Mouse (Mus musculus): ENCODE measurements around the gene Fam19a1. TPM values are rescaled to one million over a fixed set of nuclear protein-coding genes. Genes with fewer than 3 reads are reported as not detected.

Gene Fam19a1
- polyA plus RNA-seq, 1 experiment from 2014 or later, result 0.05 TPM

DNA sequence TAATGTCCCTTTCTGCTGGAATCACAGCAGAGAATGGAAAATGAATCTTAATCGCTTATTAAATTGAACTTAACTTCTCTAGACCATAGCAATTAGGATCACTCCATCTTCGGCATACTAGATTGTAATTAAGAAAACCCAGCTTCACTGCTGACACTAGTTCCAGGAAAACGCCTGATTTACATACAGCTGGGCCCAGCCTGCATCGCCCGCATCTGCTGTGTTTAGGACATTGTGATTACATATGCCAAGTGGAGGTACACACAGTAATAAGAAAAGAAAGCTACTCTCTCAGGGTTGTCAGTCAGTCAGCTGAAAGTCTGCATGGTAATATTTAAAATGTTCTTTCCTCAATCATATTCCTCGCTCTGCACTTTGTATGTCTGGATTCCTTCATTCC, 518.6 kb downstream of the Fam19a1 start:
- ATAC-seq, result no peak
- Histone ChIP-seq H3K27me3 (replicated peaks) (no peaks in the 10 kb centered on the region), H3K9ac (no peak overlapping the region), H3K4me2 (no peak overlapping the region), H3K4me1 (no peaks in the 10 kb centered on the region), H3K27ac (no peak overlapping the region), H3K9me3 (replicated peaks) (no peaks in the 10 kb centered on the region), H3K4me3 (no peak overlapping the region), H3K36me3 (no peaks in the 10 kb centered on the region)
- whole genome bisulfite sequencing (ENCODE audit: insufficient replicate concordance), result 69% methylated on average over 6 of the region's 6 CpGs

DNA sequence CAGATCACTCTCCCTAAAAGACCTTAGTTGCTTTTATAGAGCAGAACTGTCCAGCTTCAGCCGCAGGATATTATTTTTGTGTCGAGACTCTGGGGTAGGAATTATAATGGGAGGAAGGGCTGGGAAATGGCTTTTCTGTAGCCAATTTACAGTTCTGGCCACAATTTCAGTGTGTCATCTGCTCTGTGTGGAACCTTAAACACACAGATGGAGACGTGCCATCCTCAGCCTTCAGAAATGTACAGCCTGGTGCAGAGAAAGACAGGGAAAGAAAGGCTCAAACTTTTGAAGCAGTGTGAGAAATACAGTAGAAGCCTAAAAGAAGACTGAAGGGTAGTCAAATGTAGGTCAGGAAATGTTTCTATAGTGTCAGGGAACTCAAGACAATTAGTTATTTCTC, 519.3 kb downstream of the Fam19a1 start:
- H3K4me3 ChIP-seq, result no peak overlapping the region
- ATAC-seq, result no peak
- H3K36me3 ChIP-seq, result no peaks in the 10 kb centered on the region
- H3K27ac ChIP-seq, result no peak overlapping the region
- no peaks in the 10 kb centered on the region for H3K27me3 ChIP-seq (replicated peaks)
- H3K4me2 ChIP-seq, result no peak overlapping the region
- 69% methylated on average over 3 of the region's 3 CpGs for WGBS (ENCODE audit: insufficient replicate concordance)
- no peaks in the 10 kb centered on the region for H3K4me1 ChIP-seq
- H3K9me3 ChIP-seq (replicated peaks), result no peaks in the 10 kb centered on the region
- no peak overlapping the region for H3K9ac ChIP-seq

DNA sequence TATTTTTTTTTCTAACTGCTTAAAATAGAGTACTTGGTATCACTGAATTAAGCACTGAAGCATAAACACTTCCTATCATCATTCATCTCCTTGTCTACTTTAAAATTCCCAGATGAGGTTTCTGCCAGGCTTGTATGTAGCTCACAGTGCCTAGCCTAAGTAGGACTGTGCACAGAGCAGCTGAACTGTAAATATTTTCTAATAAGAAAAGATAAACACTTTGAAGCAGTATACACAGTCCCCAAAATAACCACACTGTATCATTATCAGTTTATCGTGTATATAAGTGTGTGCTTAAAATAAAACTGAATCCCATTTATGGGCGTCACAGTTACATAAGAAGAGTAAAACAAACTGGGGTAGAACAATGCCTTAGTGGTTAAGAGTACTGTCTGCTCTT, 522.7 kb downstream of the Fam19a1 start:
- Histone ChIP-seq H3K4me1 (no peaks in the 10 kb centered on the region), H3K4me3 (no peak overlapping the region), H3K9me3 (replicated peaks) (no peaks in the 10 kb centered on the region), H3K27ac (no peak overlapping the region), H3K27me3 (replicated peaks) (no peaks in the 10 kb centered on the region), H3K4me2 (no peak overlapping the region), H3K9ac (no peak overlapping the region), H3K36me3 (no peaks in the 10 kb centered on the region)
- WGBS (ENCODE audit: insufficient replicate concordance), result 67% methylated on average over 2 of the region's 2 CpGs
- ATAC-seq, result no peak

DNA sequence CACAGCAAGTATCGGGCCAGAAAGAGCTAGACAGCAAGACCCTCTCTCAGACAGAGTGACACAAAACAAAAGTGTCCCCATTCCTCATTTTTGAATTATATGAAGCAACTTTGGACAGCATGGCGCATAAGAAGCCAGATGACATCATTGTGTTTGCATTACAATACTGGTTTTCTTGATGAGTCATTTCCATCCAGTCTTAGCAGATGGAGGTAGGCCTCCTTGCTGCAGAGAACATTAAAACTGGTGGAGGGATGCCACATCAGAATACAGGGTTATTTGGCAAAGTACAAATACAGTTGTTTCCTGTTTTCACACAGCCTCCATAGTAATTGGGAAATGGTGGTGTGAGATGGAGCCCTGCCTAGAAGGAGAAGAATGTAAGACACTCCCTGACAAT, 535.8 kb downstream of the Fam19a1 start:
- no peaks in the 10 kb centered on the region for H3K36me3 ChIP-seq
- WGBS (ENCODE audit: insufficient replicate concordance), result 69% methylated on average over 2 of the region's 2 CpGs

DNA sequence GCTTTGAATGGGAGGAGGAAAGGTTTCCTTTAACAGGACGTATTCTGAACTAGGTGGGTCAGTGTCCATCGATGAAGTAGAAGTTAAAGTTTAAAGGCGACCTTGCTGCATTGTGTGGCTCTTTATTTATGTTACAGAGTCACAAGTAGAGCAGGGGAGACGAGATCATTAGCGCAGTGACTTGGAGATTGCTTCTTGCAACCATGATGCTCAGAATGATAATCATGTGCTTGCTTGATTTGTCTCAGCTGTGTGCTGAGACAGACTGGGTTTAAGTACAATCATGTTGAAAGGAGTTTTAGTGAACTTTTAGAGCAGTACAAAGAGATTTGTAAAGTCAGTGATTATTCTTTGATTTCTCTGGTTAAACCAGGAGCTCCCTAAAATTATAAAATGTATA, 536.3 kb downstream of the Fam19a1 start:
- 72% methylated on average over 5 of the region's 5 CpGs for WGBS (ENCODE audit: insufficient replicate concordance)
- Histone ChIP-seq H3K9me3 (replicated peaks) (no peaks in the 10 kb centered on the region), H3K27ac (no peak overlapping the region), H3K4me1 (no peaks in the 10 kb centered on the region), H3K4me3 (no peak overlapping the region), H3K4me2 (no peak overlapping the region), H3K27me3 (replicated peaks) (no peaks in the 10 kb centered on the region), H3K9ac (no peak overlapping the region), H3K36me3 (no peaks in the 10 kb centered on the region)
- no peak for ATAC-seq

More for the DNA sequence above, 535.8 kb downstream of the Fam19a1 start:
- Histone ChIP-seq H3K4me1 (no peaks in the 10 kb centered on the region), H3K4me2 (no peak overlapping the region), H3K9ac (no peak overlapping the region), H3K27me3 (replicated peaks) (no peaks in the 10 kb centered on the region), H3K9me3 (replicated peaks) (no peaks in the 10 kb centered on the region), H3K4me3 (no peak overlapping the region), H3K27ac (no peak overlapping the region)
- ATAC-seq, result no peak

DNA sequence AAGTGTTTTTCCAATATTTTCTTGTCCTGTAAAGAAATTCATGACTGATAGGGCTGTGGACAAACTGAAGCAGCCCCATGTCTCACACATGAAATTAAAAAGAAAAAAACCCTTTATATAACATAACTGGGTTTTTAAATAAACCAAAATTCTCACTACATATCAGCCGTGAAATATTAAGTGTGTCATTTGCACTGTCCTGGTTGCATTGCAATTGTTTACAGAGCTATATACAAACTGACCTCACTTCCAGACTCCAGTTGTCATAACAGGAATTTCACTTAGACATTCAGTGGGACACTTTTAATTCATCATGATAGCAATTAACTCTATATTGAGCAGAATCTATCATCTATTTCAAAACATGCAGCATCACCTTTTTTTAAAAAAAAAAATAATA, 553.4 kb downstream of the Fam19a1 start:
- 88% methylated on average over 1 of the region's 1 CpGs for WGBS (ENCODE audit: insufficient replicate concordance)
- ATAC-seq, result no peak

DNA sequence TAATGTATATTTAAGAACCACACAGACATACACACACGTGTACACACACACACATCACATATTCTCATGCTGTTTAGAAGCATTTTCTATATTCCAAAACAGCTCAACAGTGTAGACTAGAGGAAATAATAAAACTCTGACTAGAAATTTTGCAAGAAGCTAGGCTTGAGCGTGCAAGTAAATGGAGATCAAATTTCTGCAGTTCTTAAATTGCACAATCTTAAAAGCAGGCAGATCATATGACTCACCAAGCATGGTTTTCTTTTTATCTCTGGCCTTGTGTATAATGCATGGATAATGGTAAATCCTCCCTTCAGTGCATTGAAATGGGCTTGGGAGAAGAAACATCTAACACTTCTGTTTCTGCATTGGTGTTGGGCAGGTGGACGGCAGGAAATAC, 564.9 kb downstream of the Fam19a1 start:
- ATAC-seq, result no peak
- WGBS (ENCODE audit: insufficient replicate concordance), result 60% methylated on average over 3 of the region's 3 CpGs
- H3K27me3 ChIP-seq (replicated peaks), result no peaks in the 10 kb centered on the region
- H3K27ac ChIP-seq, result no peak overlapping the region
- H3K36me3 ChIP-seq, result no peaks in the 10 kb centered on the region
- H3K9me3 ChIP-seq (replicated peaks), result no peaks in the 10 kb centered on the region
- H3K4me1 ChIP-seq, result no peaks in the 10 kb centered on the region
- no peak overlapping the region for H3K4me2 ChIP-seq
- no peak overlapping the region for H3K9ac ChIP-seq
- H3K4me3 ChIP-seq, result no peak overlapping the region

More for the DNA sequence above, 553.4 kb downstream of the Fam19a1 start:
- Histone ChIP-seq H3K9me3 (replicated peaks) (no peaks in the 10 kb centered on the region), H3K4me2 (no peak overlapping the region), H3K27ac (no peak overlapping the region), H3K4me3 (no peak overlapping the region), H3K4me1 (no peaks in the 10 kb centered on the region), H3K27me3 (replicated peaks) (no peaks in the 10 kb centered on the region), H3K9ac (no peak overlapping the region), H3K36me3 (no peaks in the 10 kb centered on the region)

Other genes starting within 250 kb of the Fam19a1 start
- gene 1700123L14Rik, start 53.1 kb downstream of the Fam19a1 start, polyA plus RNA-seq (2016; fragmentation: Nextera tagmentation; extraction: Ambion mirVana), result not detected in 2 replicates

All from liver, embryonic 12.5 days (tissue).